Mouse (Mus musculus) cerebellum, postnatal 36 days (tissue): ENCODE measurements around the gene Sost.
"Not testable (repeated sequence)": the region's sequence is repeated elsewhere in the genome, so short reads cannot be mapped to it uniquely, and the experiment has no call there.

Source experiments
- DNase-seq, 2 experiments: peaks; one replicate each; pipeline ENCODE4 v3.0.0; 2021 to 2022; ENCODE audit warnings: mixed read lengths in 2 of 2

Gene Sost

GRCm38 (mm10) chr11:101966965-101967614 is at the start of gene Sost:
TSS of gene Sost (minus strand) at chr11:101967015.
- DNase-seq: no peak

DNA sequence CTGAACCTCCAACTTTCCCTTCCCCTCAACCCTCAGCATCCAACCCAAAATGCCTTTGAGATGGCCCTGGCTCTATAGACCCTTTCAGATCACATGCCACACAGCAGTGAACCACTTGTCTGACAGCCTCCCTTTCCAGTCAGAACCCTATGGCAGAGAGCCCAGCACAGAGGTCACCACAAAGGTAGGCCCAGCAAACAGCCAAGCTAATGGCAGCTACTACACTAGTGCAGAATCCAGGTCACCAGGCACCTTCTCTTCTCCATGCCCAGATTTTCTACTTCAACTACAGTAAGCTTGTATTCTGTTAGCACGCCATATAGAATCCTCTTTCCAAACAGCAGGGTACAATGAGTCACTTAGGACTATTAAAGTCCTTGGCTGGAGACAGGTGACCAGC is 49.3 kb upstream of the Sost start:
- DNase-seq: peak; percentile 48 to 58

DNA sequence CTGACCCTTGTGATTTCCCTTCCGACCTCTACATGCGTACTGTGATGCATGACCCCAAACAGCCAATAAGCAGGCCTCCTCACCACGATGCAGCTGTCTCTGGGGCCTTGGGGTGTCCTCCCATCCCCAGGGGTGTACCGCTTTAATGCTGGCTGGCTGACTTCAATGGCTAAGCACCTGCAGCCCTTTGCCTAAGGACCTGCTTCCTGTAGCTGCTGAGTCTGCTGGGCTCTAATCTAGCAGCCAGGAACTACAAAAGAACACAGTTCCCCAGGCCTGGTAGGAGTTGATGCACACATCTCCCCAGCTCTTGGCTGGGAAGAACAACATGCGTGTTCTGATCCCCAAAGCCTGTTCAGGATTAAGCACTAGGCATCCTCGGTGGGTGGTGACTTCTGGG is 48.7 kb upstream of the Sost start:
- no peak for DNase-seq

- no peak for DNase-seq
Observed at GRCm38 (mm10) chr11:102013201-102013600, 46.4 kb upstream of the Sost start.

DNA sequence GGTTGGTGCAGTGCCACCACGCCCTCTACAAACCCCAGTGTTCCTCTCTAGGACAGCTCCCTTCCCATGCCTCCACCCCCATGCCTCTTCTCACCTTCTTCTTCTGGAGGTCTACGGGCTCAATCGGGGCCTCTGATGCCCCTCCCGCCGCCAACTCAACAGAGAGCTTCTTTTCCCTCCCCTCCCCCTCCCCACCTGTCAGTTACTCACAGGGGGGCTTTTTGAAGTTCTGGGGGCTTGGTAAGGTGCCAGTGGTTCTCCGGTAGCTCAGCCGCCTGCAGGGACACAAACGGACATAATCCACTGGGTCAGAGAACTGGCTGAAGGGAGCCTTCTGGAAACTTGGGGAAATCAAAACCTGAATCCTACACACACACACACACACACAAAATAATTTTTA is 44.7 kb upstream of the Sost start:
- DNase-seq: no peak

DNA sequence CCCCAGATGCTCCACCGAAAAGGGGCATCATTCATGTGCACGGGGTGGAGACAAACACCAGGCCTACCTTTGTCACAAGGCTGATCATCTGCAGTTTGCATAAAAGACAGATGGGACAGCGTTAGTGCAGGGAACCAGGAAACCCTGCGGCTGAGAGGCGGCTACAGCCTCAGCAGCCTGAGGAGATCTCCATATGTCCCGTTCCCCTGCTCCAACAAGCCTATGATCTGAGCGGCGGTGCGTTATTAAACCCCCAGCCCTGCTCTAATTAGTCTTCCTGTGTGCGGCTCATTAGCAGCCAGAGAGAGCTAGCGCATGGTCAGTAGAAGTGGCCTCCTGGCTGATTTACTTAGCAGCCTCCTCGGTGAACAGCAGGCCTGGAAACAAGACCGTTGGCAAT is 43.3 kb upstream of the Sost start:
- peak; percentile 69 to 73 for DNase-seq

DNA sequence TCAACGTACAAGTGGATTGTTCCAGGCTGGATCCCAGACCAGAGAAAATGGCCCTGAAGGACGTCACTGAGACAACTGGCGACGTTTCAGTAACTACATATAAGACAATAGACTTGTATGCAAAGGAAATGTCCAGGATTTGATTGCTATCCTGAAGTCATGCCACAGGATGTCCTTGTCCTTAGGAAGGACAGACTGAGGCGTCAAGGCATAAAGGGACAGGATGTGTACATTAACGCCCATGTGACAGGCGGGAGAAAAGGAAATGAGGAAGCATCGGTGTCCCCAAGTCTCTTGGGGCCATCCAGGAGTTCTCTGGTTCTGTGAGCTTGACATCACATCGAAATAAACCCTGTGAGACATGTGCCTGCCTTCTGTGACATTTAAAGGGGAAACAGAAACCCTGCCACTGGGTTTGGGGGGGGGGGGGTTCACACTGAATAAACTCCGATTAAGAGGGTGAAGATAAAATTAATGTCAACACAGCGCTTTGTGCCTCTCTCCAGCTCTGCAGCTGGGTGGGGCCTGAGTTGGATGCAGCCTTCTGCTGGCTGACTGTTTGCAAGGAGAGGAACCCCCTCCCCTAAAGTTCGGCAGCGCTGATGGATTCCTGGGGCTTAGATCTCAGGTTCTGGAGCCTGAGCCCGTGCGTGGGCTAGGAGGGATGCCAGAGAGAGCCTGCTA is 42.3 kb upstream of the Sost start:
- no peak for DNase-seq

DNA sequence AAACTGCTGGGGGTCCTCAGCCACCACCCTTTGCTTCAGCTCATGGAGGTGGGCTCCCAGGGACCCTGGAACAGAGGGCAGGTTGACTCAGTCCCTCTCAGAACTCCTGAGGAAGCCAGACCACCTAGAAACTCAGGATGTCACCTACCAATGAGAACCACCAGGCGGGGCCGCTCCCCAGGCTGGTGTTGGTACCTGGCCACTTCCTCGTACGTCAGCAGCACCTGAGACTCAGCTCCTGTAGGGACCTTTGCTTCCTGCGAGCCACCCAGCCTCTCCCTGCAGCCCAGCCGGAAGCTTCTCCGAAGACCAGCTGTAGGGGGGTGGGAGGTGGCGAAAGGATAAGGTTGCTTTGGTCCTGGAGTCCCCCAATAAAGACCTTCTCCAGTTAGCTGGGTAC is 41.6 kb upstream of the Sost start:
- DNase-seq: no peak

DNA sequence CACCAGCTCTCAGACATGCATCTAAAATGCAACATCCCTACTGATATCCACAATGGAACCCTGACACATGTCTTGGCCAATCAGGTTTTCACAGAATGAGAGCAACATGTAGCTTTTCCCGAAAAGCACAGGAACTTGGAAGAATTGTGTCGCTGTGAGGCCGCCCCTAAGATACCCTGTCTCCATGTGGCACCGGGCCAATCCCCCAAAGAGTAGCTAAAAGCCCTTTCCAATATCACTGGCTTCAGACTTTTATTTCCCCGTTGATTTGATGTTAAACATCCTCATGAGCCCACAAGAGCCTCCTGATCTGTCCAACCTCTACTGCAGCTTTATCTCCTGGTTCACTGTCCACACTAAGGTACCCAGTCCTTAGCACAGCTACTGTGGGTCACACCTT is 39.9 kb upstream of the Sost start:
- no peak for DNase-seq

GRCm38 (mm10) chr11:102006271-102006670 is 39.5 kb upstream of the Sost start:
- no peak for DNase-seq

DNA sequence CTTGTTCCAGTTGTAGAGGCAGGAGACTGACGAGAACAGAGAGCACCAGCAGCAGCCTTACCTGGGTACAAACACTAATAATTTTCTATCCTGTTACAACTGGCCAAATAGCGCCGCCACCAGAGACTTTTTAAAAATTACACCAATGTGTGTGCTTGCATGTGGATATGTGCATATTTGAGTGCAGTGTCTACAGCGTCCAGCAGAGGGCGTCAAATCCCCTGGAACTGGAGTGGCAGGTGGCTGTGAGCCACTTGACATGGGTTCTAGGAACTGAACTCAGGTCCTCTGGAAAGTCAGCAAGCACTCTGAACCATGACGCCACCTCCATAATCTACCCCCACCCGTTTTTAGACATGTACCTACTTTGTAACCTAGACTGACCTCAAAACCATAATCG is 37.4 kb upstream of the Sost start:
- DNase-seq: peak in 1 of 2 experiments; percentile 34

GRCm38 (mm10) chr11:101999466-101999865 is 32.7 kb upstream of the Sost start:
- DNase-seq: no peak

DNA sequence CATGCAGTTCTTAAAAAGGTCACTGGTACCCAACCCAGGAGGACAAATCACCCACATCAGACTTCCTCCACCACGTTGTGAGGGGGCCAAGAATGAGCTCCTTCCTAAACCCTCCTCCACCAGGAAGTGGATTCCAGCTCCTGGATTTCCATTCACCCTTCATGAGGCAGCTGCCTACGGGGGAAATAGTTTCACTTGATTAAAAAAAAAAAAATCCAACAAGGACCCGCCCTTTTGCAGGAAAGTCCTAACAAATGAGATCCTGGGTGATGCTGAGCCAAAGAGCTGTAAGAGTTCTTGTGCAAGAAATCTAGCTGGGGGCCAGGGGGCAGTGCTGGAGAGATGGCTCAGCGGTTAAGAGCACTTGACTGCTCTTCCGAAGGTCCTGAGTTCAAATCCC is 31.4 kb upstream of the Sost start:
- no peak for DNase-seq

GRCm38 (mm10) chr11:101995938-101996337 is 29.1 kb upstream of the Sost start:
- no peak for DNase-seq

DNA sequence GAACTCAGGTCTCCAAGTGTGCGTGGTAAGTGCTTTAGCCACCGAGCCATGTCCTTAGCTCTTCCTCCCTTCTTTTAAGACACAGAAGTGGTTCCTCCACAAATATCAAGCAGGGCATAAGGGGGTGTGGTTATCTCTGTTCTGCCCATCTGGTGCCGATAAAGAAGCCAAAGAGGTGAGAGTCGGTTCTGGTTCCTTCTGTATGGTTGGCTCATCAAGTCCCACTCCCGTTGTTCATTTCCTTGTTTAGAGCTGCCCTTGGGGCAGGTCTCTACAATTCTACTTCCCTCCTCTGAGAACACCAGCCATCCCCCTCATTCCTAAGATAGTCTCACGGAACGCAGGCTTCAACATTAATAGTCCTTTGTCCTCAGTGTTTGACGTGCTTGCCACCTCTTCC is 27.3 kb upstream of the Sost start:
- no peak for DNase-seq

GRCm38 (mm10) chr11:101992411-101992810 is 25.6 kb upstream of the Sost start:
- no peak for DNase-seq

DNA sequence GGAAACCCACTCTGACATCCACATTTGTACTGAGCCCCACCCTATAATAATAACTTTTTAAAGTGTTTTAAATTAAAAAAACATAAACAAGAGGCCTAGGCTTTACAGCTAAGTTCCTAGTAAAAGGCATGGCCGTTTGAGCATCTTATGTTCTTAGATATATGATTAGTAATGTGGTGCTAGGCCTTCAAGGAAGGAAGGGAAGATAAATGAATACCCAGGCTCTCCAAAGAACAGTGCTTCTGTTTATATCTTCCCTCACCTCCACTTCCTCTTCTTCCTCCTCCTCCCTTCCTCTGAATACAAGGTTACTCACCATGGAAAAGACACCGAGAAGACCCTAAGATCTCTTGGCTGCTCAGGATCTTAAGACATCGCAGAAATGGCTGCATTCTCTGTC is 25.0 kb upstream of the Sost start:
- DNase-seq: no peak

DNA sequence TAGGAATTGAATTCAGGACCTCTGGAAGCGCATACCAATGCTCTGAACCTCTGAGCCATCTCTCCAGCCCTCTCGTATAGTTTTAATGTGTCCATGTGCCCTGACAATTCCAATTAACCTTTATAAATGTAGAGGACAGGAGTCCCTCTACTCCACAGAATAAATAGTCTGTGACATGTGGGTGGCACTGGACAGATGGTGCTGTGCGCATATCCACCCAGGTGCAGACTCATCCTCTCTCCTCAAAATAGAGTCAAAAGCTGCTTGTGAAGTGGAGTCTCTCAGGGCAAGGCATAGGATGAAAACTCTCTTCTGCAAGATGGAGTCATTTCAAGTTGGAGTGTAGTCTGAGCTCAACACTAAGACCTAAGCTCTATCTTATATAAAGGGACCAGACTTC is 23.4 kb upstream of the Sost start:
- no peak for DNase-seq

DNA sequence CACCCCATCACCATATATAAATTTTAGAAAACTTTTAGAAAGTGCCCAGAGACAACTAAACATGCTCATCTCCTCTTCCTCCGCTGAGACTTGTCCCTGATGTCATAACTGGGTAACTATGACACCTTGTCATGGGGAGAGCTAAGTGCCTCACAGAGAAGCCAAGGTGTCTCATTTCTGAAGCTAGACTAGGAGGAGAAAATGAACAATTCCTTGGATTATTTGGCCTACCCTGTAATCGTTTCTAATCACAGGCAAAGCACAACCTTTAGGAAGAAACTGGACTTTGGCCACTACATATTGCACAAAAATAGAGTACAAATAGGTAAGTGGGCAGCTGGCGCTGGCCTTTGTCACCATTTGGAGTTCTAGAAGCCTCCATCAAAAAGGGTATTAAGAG is 20.1 kb upstream of the Sost start, which contains the start of gene Dusp3:
Dusp3 (minus strand) TSS at position 101 of the 400 bp plus-strand sequence.
- DNase-seq: no peak

GRCm38 (mm10) chr11:101985990-101986389 is 19.2 kb upstream of the Sost start:
- peak; percentile 89 to 94 for DNase-seq

DNA sequence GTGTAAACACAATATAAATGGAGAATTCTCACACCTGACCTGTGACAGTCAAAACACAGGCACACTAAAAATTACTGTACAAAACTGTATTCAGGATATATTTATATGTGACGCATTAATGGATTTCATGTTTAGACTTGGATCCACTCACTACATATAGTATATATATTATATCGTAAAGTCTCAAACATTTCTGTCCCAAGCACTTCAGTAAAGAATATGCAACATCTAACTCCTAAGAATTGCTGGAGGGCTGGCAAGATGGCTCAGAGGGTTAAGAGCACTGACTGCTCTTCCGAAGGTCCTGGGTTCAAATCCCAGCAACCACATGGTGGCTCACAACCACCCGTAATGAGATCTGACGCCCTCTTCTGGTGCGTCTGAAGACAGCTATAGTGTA is 18.6 kb upstream of the Sost start:
- DNase-seq: not testable (repeated sequence)

GRCm38 (mm10) chr11:101984054-101985025 is 17.5 kb upstream of the Sost start, which contains the start of gene Cfap97d1:
TSS of gene Cfap97d1 (plus strand) at chr11:101984279.
- DNase-seq: peak; percentile 93 to 97

- no peak for DNase-seq
Observed at GRCm38 (mm10) chr11:101983431-101983921, 16.7 kb upstream of the Sost start.
